Mouse (Mus musculus) adrenal gland, postnatal 0 days (tissue): ENCODE measurements around the gene Rab9. TPM values are rescaled to one million over a fixed set of nuclear protein-coding genes. Genes with fewer than 3 reads are reported as not detected.

Experiments used
- polyA plus RNA-seq: library from polyadenylated mRNA; unstranded; fragments of >200 nt; fragmentation: Nextera tagmentation; extraction: Ambion mirVana; gene quantifications from 2 replicates; pipeline ENCODE4 v1.2.1, GENCODE M21; 2015

Gene Rab9
- polyA plus RNA-seq: 69.4 and 72.1 TPM in 2 replicates

DNA sequence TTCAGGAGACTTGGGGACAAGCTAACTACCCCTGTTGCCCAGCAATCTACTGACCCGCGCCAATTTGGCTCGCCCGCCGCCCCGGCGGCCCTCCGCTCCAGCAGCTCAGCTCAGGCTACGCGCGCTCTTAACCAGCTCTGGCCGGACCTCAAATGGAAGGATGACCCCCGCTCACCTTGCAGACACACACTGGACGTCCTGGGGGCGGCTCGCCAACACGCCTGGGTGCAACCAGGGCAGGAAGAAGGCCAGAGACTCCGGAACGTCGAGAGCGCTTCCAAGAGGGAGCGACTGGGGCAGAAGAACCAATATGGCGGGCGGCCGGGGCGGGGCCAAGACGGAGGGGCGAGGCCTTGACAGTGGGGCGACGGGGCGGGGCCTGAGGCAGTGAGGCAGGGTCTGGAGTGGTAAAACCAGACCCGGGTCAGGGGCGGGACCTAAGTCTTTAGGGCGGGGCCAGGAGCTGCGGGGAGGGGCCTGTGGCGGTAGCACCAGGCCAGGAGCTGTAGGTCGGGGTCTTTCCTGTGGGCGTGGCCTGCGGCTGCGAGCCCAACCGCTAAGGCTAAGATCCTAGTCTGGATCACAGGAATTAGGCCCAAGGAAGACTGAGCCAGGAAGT is at the start of gene Rab9:
Gene Rab9, minus strand, starts transcription at position 503 of the 619 bp plus-strand sequence.

DNA sequence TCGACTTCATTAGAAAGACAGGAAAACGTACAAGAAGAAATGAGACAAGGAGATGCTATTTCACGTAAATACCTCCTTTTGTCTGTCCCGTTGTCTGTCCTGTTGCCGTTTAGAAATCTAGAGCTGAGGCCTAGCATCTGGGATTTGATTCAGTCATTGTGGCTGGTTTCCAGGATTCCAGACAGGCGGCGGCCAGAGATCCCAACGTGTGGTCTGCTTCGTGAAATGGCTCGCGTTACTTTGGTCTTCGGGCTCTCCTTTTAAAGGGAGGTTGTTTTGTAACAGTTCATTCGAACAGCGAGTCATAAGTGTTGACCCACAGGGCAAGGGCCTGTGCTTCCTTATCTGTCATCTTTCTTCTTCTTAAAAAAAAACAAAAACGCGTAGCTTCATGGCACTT is 38.7 kb upstream of the Rab9 start, which contains the start of gene Tceanc:
Gene Tceanc, minus strand, starts transcription at position 223 of the 400 bp plus-strand sequence.

DNA sequence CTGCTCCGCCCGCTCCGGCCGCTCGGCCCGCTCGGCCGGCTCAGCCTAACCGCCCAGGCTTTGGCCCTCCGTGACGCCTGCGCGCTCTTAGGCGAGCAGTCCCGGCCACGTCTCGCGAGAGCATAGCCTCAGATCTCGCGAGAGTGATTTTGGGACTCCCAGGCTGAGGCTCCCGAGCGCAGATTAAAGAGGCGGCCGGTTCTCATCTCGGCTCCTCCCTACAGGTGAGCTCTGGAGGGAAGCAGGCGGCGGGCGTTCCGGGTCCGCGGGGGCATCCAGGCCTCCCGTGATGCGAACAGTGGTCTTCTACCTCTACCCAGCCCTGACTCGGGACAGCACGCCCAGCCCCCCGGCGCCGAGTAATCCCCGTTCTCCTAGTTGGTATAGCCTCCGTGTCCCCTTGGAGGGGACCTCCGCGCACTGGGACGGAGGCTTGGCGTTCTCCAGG is 39.0 kb downstream of the Rab9 start, which contains the start of gene Ofd1:
Gene Ofd1, minus strand, starts transcription at position 89 of the 448 bp plus-strand sequence.

DNA sequence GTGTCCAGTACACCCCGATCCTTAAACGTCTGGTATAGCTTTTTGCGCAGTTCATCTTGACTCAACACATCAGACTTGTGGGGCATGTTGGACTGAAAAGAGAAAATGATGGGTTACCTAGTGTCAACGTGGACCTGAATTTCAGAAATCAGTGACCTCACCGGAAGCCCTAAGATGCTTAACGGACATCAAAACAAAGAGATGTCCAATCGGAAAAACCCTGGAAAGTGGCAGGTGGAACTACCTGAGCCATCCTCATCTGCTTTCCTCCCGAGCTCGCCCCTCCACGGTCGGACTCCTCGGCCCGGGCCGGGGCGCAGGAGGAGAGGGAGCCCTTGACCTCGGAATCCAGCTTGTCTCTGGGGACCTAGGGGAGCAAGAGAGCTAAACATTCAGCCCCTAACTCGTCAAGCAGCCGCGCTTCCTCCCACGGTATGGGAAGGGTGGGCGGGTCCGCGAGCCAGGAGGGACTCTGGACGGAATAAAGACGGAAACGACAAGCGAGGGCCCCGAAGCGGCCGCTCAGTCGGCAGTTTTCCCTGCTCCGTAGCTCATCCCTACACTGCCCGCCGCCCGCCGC is 39.5 kb downstream of the Rab9 start, which contains the start of gene Trappc2:
Gene Trappc2, plus strand, starts transcription at position 539 of the 580 bp plus-strand sequence.

Other genes with a start within 250 kb of the Rab9 start
- 18.4 and 26.1 TPM in 2 replicates for gene Gpm6b, start 241.0 kb downstream of the Rab9 start, polyA plus RNA-seq
- 50.8 and 62.0 TPM in 2 replicates for gene Trappc2, start 39.3 kb downstream of the Rab9 start, polyA plus RNA-seq
- 4.7 and 5.6 TPM in 2 replicates for gene Ofd1, start 39.2 kb downstream of the Rab9 start, polyA plus RNA-seq
- 5.5 and 5.8 TPM in 2 replicates for gene Tceanc, start 38.7 kb upstream of the Rab9 start, polyA plus RNA-seq
- 9.2 and 10.4 TPM in 2 replicates for gene Egfl6, start 105.9 kb upstream of the Rab9 start, polyA plus RNA-seq